Mouse (Mus musculus) c-Kit-negative CD71-positive TER-119-positive erythroid progenitor cells, embryonic 14.5 days (primary cell): ENCODE measurements around the gene Ctps.
"Not testable (repeated sequence)": the region's sequence is repeated elsewhere in the genome, so short reads cannot be mapped to it uniquely, and the experiment has no call there.

ENCODE experiments used
- DNase-seq: peaks from one replicate; pipeline ENCODE4 v3.0.0-alpha.2; 2013; ENCODE audit warnings: low read depth, low spot score

The Ctps gene

GRCm38 (mm10) chr4:120569486-120570437 lies at the start of gene Ctps:
Gene Ctps, minus strand, starts transcription at chr4:120570276.
- DNase-seq = peak; percentile 91

- no peak for DNase-seq
Observed at GRCm38 (mm10) chr4:120616199-120617025, 46.3 kb upstream of the Ctps start.

GRCm38 (mm10) chr4:120615528-120616081 lies 45.5 kb upstream of the Ctps start:
- DNase-seq = no peak

GRCm38 (mm10) chr4:120614644-120615043 lies 44.6 kb upstream of the Ctps start:
- no peak for DNase-seq

GRCm38 (mm10) chr4:120613691-120614329 lies 43.7 kb upstream of the Ctps start:
- DNase-seq = no peak

GRCm38 (mm10) chr4:120612304-120613080 lies 42.4 kb upstream of the Ctps start:
- DNase-seq = no peak

GRCm38 (mm10) chr4:120611005-120611404 lies 40.9 kb upstream of the Ctps start:
- DNase-seq = no peak

- DNase-seq = no peak
Observed at GRCm38 (mm10) chr4:120606941-120607340, 36.9 kb upstream of the Ctps start.

GRCm38 (mm10) chr4:120602669-120603068 lies 32.6 kb upstream of the Ctps start:
- no peak for DNase-seq

- DNase-seq = no peak
Observed at GRCm38 (mm10) chr4:120601774-120602173, 31.7 kb upstream of the Ctps start.

- DNase-seq = no peak
Observed at GRCm38 (mm10) chr4:120598922-120599321, 28.8 kb upstream of the Ctps start.

- not testable (repeated sequence) for DNase-seq
Observed at GRCm38 (mm10) chr4:120596210-120596609, 26.1 kb upstream of the Ctps start.

GRCm38 (mm10) chr4:120590973-120591372 lies 20.9 kb upstream of the Ctps start:
- DNase-seq = no peak

- peak; percentile 49 for DNase-seq
Observed at GRCm38 (mm10) chr4:120589815-120590422, 19.8 kb upstream of the Ctps start.

GRCm38 (mm10) chr4:120589070-120589469 lies 19.0 kb upstream of the Ctps start:
- no peak for DNase-seq

- no peak for DNase-seq
Observed at GRCm38 (mm10) chr4:120588445-120588844, 18.4 kb upstream of the Ctps start, which contains the start of gene Gm8439. Gene Gm8439, plus strand, starts transcription at chr4:120588745.

- no peak for DNase-seq
Observed at GRCm38 (mm10) chr4:120586986-120587385, 16.9 kb upstream of the Ctps start.

GRCm38 (mm10) chr4:120581711-120582110 lies 11.6 kb upstream of the Ctps start:
- no peak for DNase-seq

GRCm38 (mm10) chr4:120580894-120581293 lies 10.8 kb upstream of the Ctps start:
- no peak for DNase-seq

GRCm38 (mm10) chr4:120571691-120572090 lies 1.6 kb upstream of the Ctps start:
- no peak for DNase-seq
